Mouse (Mus musculus) ovary, postnatal 10 days (tissue): Measurements from ENCODE around the gene Slc25a40.

Source experiments
- DNase-seq: peaks from one replicate; pipeline ENCODE4 v3.0.0; 2022; ENCODE audit warnings: low spot score

Slc25a40 gene

GRCm38 (mm10) chr5:8489471-8490110 is 66.9 kb downstream of the Slc25a40 start:
- no peak for DNase-seq

GRCm38 (mm10) chr5:8491778-8492177 is 69.1 kb downstream of the Slc25a40 start:
- no peak for DNase-seq
